Mouse (Mus musculus): ENCODE results near the gene Per2.

DNA sequence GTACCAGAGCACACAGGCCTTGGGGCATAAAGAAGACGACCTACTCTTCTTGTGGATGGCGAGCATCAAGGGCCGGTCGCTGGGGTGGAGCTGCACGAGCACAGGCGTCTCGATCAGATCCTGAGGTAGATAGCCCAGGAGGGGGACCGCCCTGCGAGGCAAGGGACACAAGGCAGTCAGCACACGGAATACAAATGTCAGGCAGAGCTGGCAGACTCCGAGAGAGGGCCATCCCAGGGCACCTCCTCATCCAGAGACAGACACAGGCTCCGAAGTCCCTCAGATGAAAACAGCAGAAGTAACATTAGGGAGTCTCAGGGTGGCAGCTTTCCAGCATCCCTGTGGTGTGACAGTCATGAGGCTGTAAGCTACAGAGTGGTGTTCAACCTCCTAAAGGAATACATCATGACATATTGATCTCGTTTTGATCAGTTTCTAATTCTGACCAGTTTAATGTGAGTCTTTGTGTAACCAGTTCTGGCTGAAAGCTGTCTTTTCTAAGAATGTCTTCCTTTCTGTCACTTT is 23.5 kb downstream of the Per2 start:
- TF ChIP-seq CTCF (IDR thresholded peaks at IDR 0.05; ENCODE audit: low read depth, low read length) (no peak), POLR2A (IDR thresholded peaks at IDR 0.05; ENCODE audit: insufficient read depth, low read length) (no peak)

All from ES-Bruce4 (cell line).